Mouse (Mus musculus): ENCODE measurements around the gene Olfr796. TPM values are rescaled to one million over a fixed set of nuclear protein-coding genes. Genes with fewer than 3 reads are reported as not detected.

Gene Olfr796
- polyA plus RNA-seq (2015; fragmentation: Nextera tagmentation; extraction: Ambion mirVana) = not detected in 2 replicates

DNA sequence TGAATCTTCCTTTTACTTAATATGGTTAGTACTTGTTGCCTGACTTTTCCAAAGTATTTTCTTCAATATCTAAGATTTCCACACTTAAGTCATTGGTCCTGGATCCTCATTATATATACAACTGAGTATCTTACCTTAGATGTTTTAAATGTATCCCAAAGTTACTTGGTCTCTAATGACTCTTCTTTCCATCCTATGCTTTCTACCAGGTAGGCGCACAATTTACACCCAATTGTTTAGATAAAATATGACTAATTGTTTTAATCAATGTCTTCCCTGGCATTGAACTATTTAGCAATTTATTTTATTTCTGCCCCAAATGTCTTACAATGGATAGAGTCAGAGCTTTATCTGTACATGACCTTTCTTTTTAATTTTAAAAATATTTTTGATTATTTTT is at the start of gene Olfr796:
Olfr796 (minus strand) TSS at position 101 of the 400 bp plus-strand sequence.
- Histone ChIP-seq H3K9me3 (ENCODE audit: control insufficient read depth, low read length) (no peaks in the 10 kb centered on the region), H3K9ac (ENCODE audit: low read length) (no peak within 1 kb of the TSS), H3K4me1 (replicated peaks; ENCODE audit: control insufficient read depth, insufficient read depth) (no peaks in the 10 kb centered on the region), H3K4me2 (replicated peaks; ENCODE audit: low read depth) (no peak within 1 kb of the TSS), H3K4me3 (ENCODE audit: low read depth, low read length) (no peak within 1 kb of the TSS), H3K36me3 (ENCODE audit: control insufficient read depth, insufficient read depth, low read length) (no peaks in the 10 kb centered on the region), H3K27me3 (ENCODE audit: control insufficient read depth, insufficient read depth, low read length) (no peaks in the 10 kb centered on the region), H3K27ac (replicated peaks) (no peak within 1 kb of the TSS)
- ATAC-seq (ENCODE audit: low FRiP score, low TSS enrichment) (no peak), DNase-seq (ENCODE audit: low spot score) (no peak)
- WGBS = 81% methylated on average over 1 of the region's 1 CpGs
- TF ChIP-seq CTCF (IDR thresholded peaks at IDR 0.05; ENCODE audit: low read depth) (no peak), EP300 (optimal IDR thresholded peaks at IDR 0.05) (no peak)

GRCm38 (mm10) chr10:129657394-129657793 is 45.0 kb upstream of the Olfr796 start, which contains the start of gene Olfr800:
TSS of gene Olfr800 (plus strand) at chr10:129657694.
- Histone ChIP-seq H3K4me1 (replicated peaks; ENCODE audit: control insufficient read depth, insufficient read depth) (no peaks in the 10 kb centered on the region), H3K9ac (ENCODE audit: low read length) (no peak within 1 kb of the TSS), H3K9me3 (ENCODE audit: control insufficient read depth, low read length) (no peaks in the 10 kb centered on the region), H3K27me3 (ENCODE audit: control insufficient read depth, insufficient read depth, low read length) (no peaks in the 10 kb centered on the region), H3K4me3 (ENCODE audit: low read depth, low read length) (no peak within 1 kb of the TSS), H3K4me2 (replicated peaks; ENCODE audit: low read depth) (no peak within 1 kb of the TSS), H3K36me3 (ENCODE audit: control insufficient read depth, insufficient read depth, low read length) (no peaks in the 10 kb centered on the region), H3K27ac (replicated peaks) (no peak within 1 kb of the TSS)
- DNase-seq (ENCODE audit: low spot score) (no peak), ATAC-seq (ENCODE audit: low FRiP score, low TSS enrichment) (no peak)
- no peak for TF ChIP-seq CTCF (IDR thresholded peaks at IDR 0.05; ENCODE audit: low read depth)
- TF ChIP-seq EP300 (optimal IDR thresholded peaks at IDR 0.05) = no peak

- no peaks in the 10 kb centered on the region for H3K36me3 ChIP-seq (ENCODE audit: control insufficient read depth, insufficient read depth, low read length)
- TF ChIP-seq CTCF (IDR thresholded peaks at IDR 0.05; ENCODE audit: low read depth) (no peak), EP300 (optimal IDR thresholded peaks at IDR 0.05) (no peak)
- no peaks in the 10 kb centered on the region for H3K9me3 ChIP-seq (ENCODE audit: control insufficient read depth, low read length)
- WGBS = 64% methylated on average over 1 of the region's 1 CpGs
- no peak overlapping the region for H3K4me3 ChIP-seq (ENCODE audit: low read depth, low read length)
- no peak overlapping the region for H3K9ac ChIP-seq (ENCODE audit: low read length)
- DNase-seq (ENCODE audit: low spot score) = no peak
- ATAC-seq (ENCODE audit: low FRiP score, low TSS enrichment) = no peak
- no peak overlapping the region for H3K4me2 ChIP-seq (replicated peaks; ENCODE audit: low read depth)
- no peak overlapping the region for H3K27ac ChIP-seq (replicated peaks)
- H3K27me3 ChIP-seq (ENCODE audit: control insufficient read depth, insufficient read depth, low read length) = no peaks in the 10 kb centered on the region
- no peaks in the 10 kb centered on the region for H3K4me1 ChIP-seq (replicated peaks; ENCODE audit: control insufficient read depth, insufficient read depth)
These were observed 39.4 kb upstream of the Olfr796 start for GRCm38 (mm10) chr10:129651763-129652162.

- DNase-seq (ENCODE audit: low spot score) = no peak
- no peak within 1 kb of the TSS for H3K4me2 ChIP-seq (replicated peaks; ENCODE audit: low read depth)
- no peaks in the 10 kb centered on the region for H3K9me3 ChIP-seq (ENCODE audit: control insufficient read depth, low read length)
- H3K36me3 ChIP-seq (ENCODE audit: control insufficient read depth, insufficient read depth, low read length) = no peaks in the 10 kb centered on the region
- ATAC-seq (ENCODE audit: low FRiP score, low TSS enrichment) = no peak
- 29% methylated on average over 1 of the region's 1 CpGs for WGBS
- H3K4me1 ChIP-seq (replicated peaks; ENCODE audit: control insufficient read depth, insufficient read depth) = no peaks in the 10 kb centered on the region
- no peak within 1 kb of the TSS for H3K27ac ChIP-seq (replicated peaks)
- H3K4me3 ChIP-seq (ENCODE audit: low read depth, low read length) = no peak within 1 kb of the TSS
- H3K9ac ChIP-seq (ENCODE audit: low read length) = no peak within 1 kb of the TSS
- no peak for TF ChIP-seq EP300 (optimal IDR thresholded peaks at IDR 0.05)
- TF ChIP-seq CTCF (IDR thresholded peaks at IDR 0.05; ENCODE audit: low read depth) = no peak
- no peaks in the 10 kb centered on the region for H3K27me3 ChIP-seq (ENCODE audit: control insufficient read depth, insufficient read depth, low read length)
These were observed 24.8 kb upstream of the Olfr796 start, which contains the start of gene Olfr799 for GRCm38 (mm10) chr10:129637184-129637583. TSS of gene Olfr799 (plus strand) at chr10:129637484.

DNA sequence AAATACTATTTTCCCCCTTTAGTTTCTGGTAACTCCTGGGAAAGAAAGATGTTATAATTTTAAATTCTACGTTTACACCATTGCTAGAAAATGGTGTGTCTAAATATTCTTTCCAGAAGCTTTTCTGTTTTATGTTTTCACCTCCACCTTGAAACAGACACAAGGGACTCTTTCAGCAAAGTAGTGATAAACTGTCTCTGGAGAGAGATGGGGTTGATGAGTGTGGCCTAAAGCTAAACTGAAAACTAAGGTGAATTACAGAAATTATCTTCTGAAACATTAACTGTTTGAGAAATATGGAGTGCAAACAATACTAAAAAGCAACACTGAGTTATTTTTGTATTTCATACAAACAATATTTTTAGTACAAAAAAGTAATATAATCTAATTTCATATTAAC is 15.5 kb upstream of the Olfr796 start, which contains the start of gene Olfr798:
Olfr798 (minus strand) TSS at position 101 of the 400 bp plus-strand sequence.
- no peak for ATAC-seq (ENCODE audit: low FRiP score, low TSS enrichment)

DNA sequence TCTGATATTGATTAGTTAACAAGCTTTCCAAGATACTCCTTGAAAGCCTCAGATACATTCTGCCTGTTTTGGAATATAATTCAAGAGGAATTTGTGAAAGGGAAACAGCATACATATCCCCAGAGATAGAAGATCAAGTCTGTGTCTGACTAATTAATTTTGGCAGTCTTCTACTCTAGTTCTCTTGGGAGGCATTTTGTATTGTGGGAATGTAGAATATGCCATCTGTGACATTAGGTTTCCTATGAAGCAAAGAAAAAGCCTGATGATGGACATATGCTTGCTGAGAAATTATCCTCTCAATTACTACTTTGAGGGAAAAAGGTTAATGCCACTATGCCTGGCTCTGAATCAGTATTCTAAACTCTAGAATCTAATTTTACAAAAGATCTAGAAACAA is 10.9 kb upstream of the Olfr796 start:
- Histone ChIP-seq H3K4me2 (replicated peaks; ENCODE audit: low read depth) (no peak overlapping the region), H3K27ac (replicated peaks) (no peak overlapping the region), H3K4me3 (ENCODE audit: low read depth, low read length) (no peak overlapping the region), H3K27me3 (ENCODE audit: control insufficient read depth, insufficient read depth, low read length) (no peaks in the 10 kb centered on the region), H3K4me1 (replicated peaks; ENCODE audit: control insufficient read depth, insufficient read depth) (no peaks in the 10 kb centered on the region), H3K36me3 (ENCODE audit: control insufficient read depth, insufficient read depth, low read length) (no peaks in the 10 kb centered on the region), H3K9ac (ENCODE audit: low read length) (no peak overlapping the region), H3K9me3 (ENCODE audit: control insufficient read depth, low read length) (no peaks in the 10 kb centered on the region)
- no peak for TF ChIP-seq CTCF (IDR thresholded peaks at IDR 0.05; ENCODE audit: low read depth)
- TF ChIP-seq EP300 (optimal IDR thresholded peaks at IDR 0.05) = no peak
- DNase-seq (ENCODE audit: low spot score) (no peak), ATAC-seq (ENCODE audit: low FRiP score, low TSS enrichment) (no peak)

More for the DNA sequence above, 15.5 kb upstream of the Olfr796 start, which contains the start of gene Olfr798:
- Histone ChIP-seq H3K4me3 (ENCODE audit: low read depth, low read length) (no peak within 1 kb of the TSS), H3K36me3 (ENCODE audit: control insufficient read depth, insufficient read depth, low read length) (no peaks in the 10 kb centered on the region), H3K4me1 (replicated peaks; ENCODE audit: control insufficient read depth, insufficient read depth) (no peaks in the 10 kb centered on the region), H3K27me3 (ENCODE audit: control insufficient read depth, insufficient read depth, low read length) (no peaks in the 10 kb centered on the region), H3K9ac (ENCODE audit: low read length) (no peak within 1 kb of the TSS), H3K27ac (replicated peaks) (no peak within 1 kb of the TSS), H3K9me3 (ENCODE audit: control insufficient read depth, low read length) (no peaks in the 10 kb centered on the region), H3K4me2 (replicated peaks; ENCODE audit: low read depth) (no peak within 1 kb of the TSS)
- WGBS = 75% methylated on average over 1 of the region's 1 CpGs
- no peak for DNase-seq (ENCODE audit: low spot score)
- no peak for TF ChIP-seq EP300 (optimal IDR thresholded peaks at IDR 0.05)
